Mouse (Mus musculus) CH12.LX (cell line): Measurements from ENCODE around the gene Smoc1.

Experiments
- CHD2 ChIP-seq: IDR thresholded peaks from 2 replicates; pipeline ENCODE4 v1.6.1; 2011; ENCODE audit warnings: low read length, improper control_type of control experiment
- CTCF ChIP-seq, 2 experiments: IDR thresholded peaks in 1 of 2; conservative IDR thresholded peaks in 1 of 2; 2 replicates each; pipeline ENCODE4 v1.5.1; 2011 to 2012; ENCODE audit warnings: low read depth in 2 of 2, low read length in 2 of 2, improper control_type of control experiment in 1 of 2, inconsistent platforms in 1 of 2, mild to moderate bottlenecking in 1 of 2, moderate library complexity in 1 of 2
- ELF1 ChIP-seq: IDR thresholded peaks from 2 replicates; pipeline ENCODE4 v1.6.1; 2014; ENCODE audit warnings: low read depth, mild to moderate bottlenecking, inconsistent platforms, low read length, improper control_type of control experiment
- MXI1 ChIP-seq: IDR thresholded peaks from 2 replicates; pipeline ENCODE4 v1.6.1; 2011; ENCODE audit warnings: mild to moderate bottlenecking, low read depth, low read length, improper control_type of control experiment
- NELFE ChIP-seq: IDR thresholded peaks from 2 replicates; pipeline ENCODE4 v1.6.1; 2011; ENCODE audit warnings: low read depth, low read length, improper control_type of control experiment
- SIN3A ChIP-seq: IDR thresholded peaks from 2 replicates; pipeline ENCODE4 v1.6.1; 2012; ENCODE audit warnings: low read length, improper control_type of control experiment, inconsistent platforms
- ZNF384 ChIP-seq: IDR thresholded peaks from 2 replicates; pipeline ENCODE4 v1.6.1; 2012; ENCODE audit warnings: low read depth, low read length, improper control_type of control experiment, inconsistent platforms

DNA sequence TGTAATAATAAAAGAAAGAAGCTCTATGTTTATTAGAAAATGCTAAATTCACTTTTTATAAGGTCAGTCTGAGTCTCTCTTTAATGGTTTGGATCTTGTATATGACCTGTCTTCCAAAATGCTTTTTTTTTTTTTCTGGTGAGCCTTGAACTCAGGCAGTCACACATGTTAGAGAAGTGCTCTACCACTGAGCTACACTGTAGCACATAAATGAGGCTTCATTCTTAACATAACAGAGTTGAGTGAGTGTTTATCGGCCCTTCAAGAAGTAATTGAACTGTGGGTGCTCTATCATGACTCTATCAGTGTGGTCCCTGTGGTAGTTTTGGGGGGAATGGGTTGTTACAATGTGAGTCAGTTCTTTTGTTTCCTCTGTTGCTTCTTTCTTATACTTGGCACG is 167.4 kb downstream of the Smoc1 start:
- no peak for TF ChIP-seq MXI1
- no peak for TF ChIP-seq ZNF384
- TF ChIP-seq CTCF (conservative IDR thresholded peaks at IDR 0.05 in 1 of 2, IDR thresholded peaks at IDR 0.05 in 1 of 2; ENCODE audit: low read depth in 2 of 2, low read length in 2 of 2), result no peak
- TF ChIP-seq CHD2, result no peak
- no peak for TF ChIP-seq SIN3A
- no peak for TF ChIP-seq NELFE
- TF ChIP-seq ELF1, result no peak
